ENCODE assay signal across 8 mouse cellular contexts in genomic region chr5:30104841-30105667, GRCm38 (mm10). TPM values are rescaled to one million over a fixed set of nuclear protein-coding genes. Genes with fewer than 3 reads are reported as not detected.
DNase-seq lines count a peak whose midpoint lies in the region; ATAC-seq and TF ChIP-seq lines count a peak whose summit lies in the region.

Gene Garem2, plus strand, starts transcription at chr5:30105161.

- no peak for DNase-seq in kidney, postnatal 0 days (ENCODE audit: low spot score)
- no peak for DNase-seq in kidney, postnatal 14 days
- peak; percentile 74 for DNase-seq in NIH3T3 (ENCODE audit: low read depth)
- peak; percentile 81 for DNase-seq in forebrain, embryonic 11.5 days (ENCODE audit: low spot score)
- peak in 1 of 2 experiments; percentile 23 for DNase-seq in layer of hippocampus, postnatal 25 days (ENCODE audit: extremely low spot score in 1 of 2, low spot score in 1 of 2)
- DNase-seq in cerebellum, adult 11 months, result no peak
- no peak for DNase-seq in spleen, postnatal 4 days (ENCODE audit: low spot score in 2 of 2)

- H3K4me1 ChIP-seq in kidney, postnatal 0 days (replicated peaks; ENCODE audit: insufficient read depth, low read length), result peaks cover 20% of the 10 kb centered on the region
- peaks cover 23% of the 10 kb centered on the region for H3K4me1 ChIP-seq in forebrain, embryonic 11.5 days (replicated peaks; ENCODE audit: control insufficient read depth, insufficient read depth, low read length)
- H3K4me1 ChIP-seq in midbrain, embryonic 12.5 days, result peaks cover 53% of the 10 kb centered on the region

- H3K4me3 ChIP-seq in kidney, postnatal 0 days (replicated peaks; ENCODE audit: low read depth, low read length), result peak within 1 kb of the TSS; percentile 41
- H3K4me3 ChIP-seq in forebrain, embryonic 11.5 days (ENCODE audit: low read depth, low read length), result peak within 1 kb of the TSS; percentile 62
- H3K4me3 ChIP-seq in midbrain, embryonic 12.5 days, result peak within 1 kb of the TSS; percentile 74

- H3K27ac ChIP-seq in kidney, postnatal 0 days, result no peak within 1 kb of the TSS
- peak within 1 kb of the TSS; percentile 31; the same call in 1 of the 2 replicates for H3K27ac ChIP-seq in forebrain, embryonic 11.5 days (ENCODE audit: low read depth, low read length)
- peak within 1 kb of the TSS; percentile 88 for H3K27ac ChIP-seq in midbrain, embryonic 12.5 days (replicated peaks)

- no peak for TF ChIP-seq CTCF in kidney, postnatal 0 days (IDR thresholded peaks at IDR 0.05; ENCODE audit: low read depth)

- peak within 1 kb of the TSS; percentile 76 for H3K4me2 ChIP-seq in kidney, postnatal 0 days (ENCODE audit: low read length)
- H3K4me2 ChIP-seq in forebrain, embryonic 11.5 days (ENCODE audit: low read depth, low read length, severe bottlenecking), result peak within 1 kb of the TSS; percentile 99
- peak within 1 kb of the TSS; percentile 71 for H3K4me2 ChIP-seq in midbrain, embryonic 12.5 days (replicated peaks)

- peaks cover 21% of the 10 kb centered on the region for H3K27me3 ChIP-seq in kidney, postnatal 0 days (ENCODE audit: insufficient read depth, low read length)
- no peaks in the 10 kb centered on the region; the same call in 1 of the 2 replicates for H3K27me3 ChIP-seq in forebrain, embryonic 11.5 days (ENCODE audit: control insufficient read depth, insufficient read depth, low read length)
- peaks cover 4% of the 10 kb centered on the region; the same call in 1 of the 2 replicates for H3K27me3 ChIP-seq in midbrain, embryonic 12.5 days

- H3K9ac ChIP-seq in kidney, postnatal 0 days (ENCODE audit: low read depth, low read length), result 0 out of 2 replicates have a peak within 1 kb of the TSS, but pooled peaks have one; percentile 27
- H3K9ac ChIP-seq in forebrain, embryonic 11.5 days (ENCODE audit: low read length), result peak within 1 kb of the TSS; percentile 85
- H3K9ac ChIP-seq in midbrain, embryonic 12.5 days (replicated peaks), result peak within 1 kb of the TSS; percentile 85

- ATAC-seq in kidney, postnatal 0 days (replicated peaks; ENCODE audit: low FRiP score, low read depth), result no peak
- ATAC-seq in forebrain, embryonic 11.5 days (replicated peaks; ENCODE audit: low FRiP score), result peak; percentile 48
- peak; percentile 17 for ATAC-seq in midbrain, embryonic 12.5 days (ENCODE audit: low FRiP score, low read depth)

- WGBS in kidney, postnatal 0 days, result 2% methylated on average over 65 of the region's 65 CpGs
- under 1% methylated on average over 54 of the region's 65 CpGs for WGBS in forebrain, embryonic 11.5 days
- under 1% methylated on average over 51 of the region's 65 CpGs for WGBS in midbrain, embryonic 12.5 days

- no peaks in the 10 kb centered on the region for H3K9me3 ChIP-seq in kidney, postnatal 0 days (replicated peaks; ENCODE audit: low read length)
- no peaks in the 10 kb centered on the region for H3K9me3 ChIP-seq in forebrain, embryonic 11.5 days (ENCODE audit: control insufficient read depth, low read length)
- no peaks in the 10 kb centered on the region for H3K9me3 ChIP-seq in midbrain, embryonic 12.5 days

- H3K36me3 ChIP-seq in kidney, postnatal 0 days (ENCODE audit: insufficient read depth, low read length), result no peaks in the 10 kb centered on the region
- no peaks in the 10 kb centered on the region for H3K36me3 ChIP-seq in forebrain, embryonic 11.5 days (ENCODE audit: control insufficient read depth, insufficient read depth, low read length)
- H3K36me3 ChIP-seq in midbrain, embryonic 12.5 days, result no peaks in the 10 kb centered on the region

RNA-seq across cellular contexts. Expression of gene Garem2, which starts in this region (rescaled TPM):
- 0.33 and 0.36 TPM in 2 replicates for polyA plus RNA-seq in kidney, postnatal 0 days (2015; fragmentation: Nextera tagmentation; extraction: Ambion mirVana)
- polyA plus RNA-seq in forebrain, embryonic 11.5 days (2014; fragmentation: Nextera tagmentation; extraction: Ambion mirVana), result 17.2 and 19.8 TPM in 2 replicates
- 10 to 100 TPM; 13.1 to 13.6 TPM for total RNA-seq in layer of hippocampus, postnatal 25 days (2021)
- polyA plus RNA-seq in midbrain, embryonic 12.5 days (2016; fragmentation: Nextera tagmentation; extraction: Ambion mirVana), result 24.9 and 26.9 TPM in 2 replicates

Comparison
In these comparisons a context has a peak if more than half of its experiments do, and no peak if none do; other contexts are left out.
1. RNA of gene Garem2 (polyA plus RNA-seq): 24.9 to 26.9 TPM in midbrain, embryonic 12.5 days and 17.2 to 19.8 TPM in forebrain, embryonic 11.5 days; 0.33 to 0.36 TPM in kidney, postnatal 0 days; every median in the first group is over 10 times any median in the second.
2. DNase-seq: peak in NIH3T3 (single experiment) and forebrain, embryonic 11.5 days (single experiment); none in kidney, postnatal 0 days (single experiment), kidney, postnatal 14 days (single experiment), cerebellum, adult 11 months (single experiment) and spleen, postnatal 4 days (0 of 2).
3. H3K9ac ChIP-seq: peak in every context shown above with its lines; median percentile 85 in forebrain, embryonic 11.5 days; 85 in midbrain, embryonic 12.5 days; 27 in kidney, postnatal 0 days.
4. Peak in every context shown above with its lines, with median percentiles within 50 percentile points of each other: H3K4me2 ChIP-seq and H3K4me3 ChIP-seq.